Mouse (Mus musculus) forebrain, embryonic 12.5 days (tissue): ENCODE results near the gene Aar2. TPM values are rescaled to one million over a fixed set of nuclear protein-coding genes. Genes with fewer than 3 reads are reported as not detected.

Experiments
- ATAC-seq: fragments of 200-750 bp; cut with Nextera tagmentation; 2 replicates; pipeline ENCODE4 v1.8.0; 2017; ENCODE audit warnings: moderate TSS enrichment; ENCODE audit not compliant: low FRiP score
- H3K27ac ChIP-seq: fragments of 300-500 bp; sonication (generic); 2 replicates; pipeline ENCODE4 v1.5.1; 2016; ENCODE audit warnings: mild to moderate bottlenecking
- H3K27me3 ChIP-seq: fragments of 300-500 bp; sonication (generic); 2 replicates; pipeline ENCODE4 v1.6.1; 2016; ENCODE audit warnings: mild to moderate bottlenecking
- H3K36me3 ChIP-seq: fragments of 300-500 bp; sonication (generic); replicated peaks from 2 replicates; pipeline ENCODE4 v1.6.1; 2016; ENCODE audit warnings: mild to moderate bottlenecking
- H3K4me1 ChIP-seq: fragments of 300-500 bp; sonication (generic); 2 replicates; pipeline ENCODE4 v1.6.1; 2016
- H3K4me2 ChIP-seq: fragments of 300-500 bp; sonication (generic); 2 replicates; pipeline ENCODE4 v1.6.1; 2016; ENCODE audit warnings: mild to moderate bottlenecking, moderate library complexity
- H3K4me3 ChIP-seq: fragments of 300-500 bp; sonication (generic); replicated peaks from 2 replicates; pipeline ENCODE4 v1.5.1; 2016; ENCODE audit warnings: mild to moderate bottlenecking
- H3K9ac ChIP-seq: fragments of 300-500 bp; sonication (generic); 2 replicates; pipeline ENCODE4 v1.6.1; 2016; ENCODE audit warnings: mild to moderate bottlenecking
- H3K9me3 ChIP-seq: fragments of 300-500 bp; sonication (generic); 2 replicates; pipeline ENCODE4 v1.6.1; 2016
- WGBS: fragments of 180-500 bp; shearing (Covaris S2); methylation state at CpG from one replicate; pipeline ENCODE4 v1.1.7; 2016; 5-methylcytosine and 5-hydroxymethylcytosine counted together
- polyA plus RNA-seq: library from polyadenylated mRNA; unstranded; fragments of >200 nt; fragmentation: Nextera tagmentation; extraction: Ambion mirVana; gene quantifications from 2 replicates; pipeline ENCODE4 v1.2.1, GENCODE M21; 2016

Aar2 gene
- polyA plus RNA-seq, 1 experiment from 2014 or later, result 44.7 TPM

DNA sequence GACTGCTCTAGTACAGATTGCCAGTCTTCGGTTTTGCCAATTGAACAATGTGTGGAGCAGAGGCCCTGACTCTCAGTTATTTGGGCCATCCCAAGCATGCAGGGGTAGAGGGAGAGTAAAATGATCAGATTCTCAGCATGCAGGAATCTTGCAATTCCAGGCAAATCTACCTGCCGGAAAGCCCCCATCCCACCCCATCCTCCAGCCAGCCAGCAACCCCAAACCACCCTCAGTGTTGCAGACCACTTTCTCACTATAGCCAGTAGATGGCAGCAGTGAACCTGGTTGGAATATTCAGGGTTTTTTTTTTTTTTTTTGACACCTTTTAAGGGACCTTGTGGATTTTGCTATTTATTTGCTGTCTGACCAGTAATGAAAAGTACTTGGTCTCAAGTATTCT lies 17.7 kb upstream of the Aar2 start:
- ATAC-seq, result no peak
- whole genome bisulfite sequencing, result 54% methylated on average over 2 of the region's 2 CpGs
- no peak overlapping the region for H3K4me2 ChIP-seq
- 0 out of 2 replicates have a peak, but pooled peaks cover 3% of the 10 kb centered on the region for H3K36me3 ChIP-seq
- H3K27me3 ChIP-seq, result no peaks in the 10 kb centered on the region
- no peaks in the 10 kb centered on the region for H3K4me1 ChIP-seq
- no peak overlapping the region for H3K27ac ChIP-seq
- no peaks in the 10 kb centered on the region for H3K9me3 ChIP-seq
- H3K9ac ChIP-seq, result no peak overlapping the region
- H3K4me3 ChIP-seq, result no peak overlapping the region

DNA sequence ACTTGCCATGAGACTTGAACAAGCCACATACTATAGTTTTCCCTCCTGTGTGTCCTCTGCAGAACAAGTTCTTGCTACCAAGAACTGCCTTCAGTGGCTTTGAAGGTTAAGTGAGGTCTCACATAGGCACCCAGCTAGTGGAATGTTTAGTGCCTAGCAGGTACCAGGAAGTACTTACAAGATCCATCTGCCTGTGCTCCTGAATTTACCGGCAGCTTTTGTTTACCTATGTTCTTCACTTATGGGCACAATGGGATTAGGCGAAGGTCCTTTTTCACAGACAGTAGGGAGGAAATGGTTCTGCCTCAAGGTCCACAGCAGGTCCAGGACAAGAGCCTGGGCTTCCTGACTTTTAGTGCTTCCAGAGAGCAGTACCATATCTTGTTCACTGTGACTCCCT lies 14.2 kb upstream of the Aar2 start:
- WGBS, result 80% methylated on average over 2 of the region's 2 CpGs
- no peaks in the 10 kb centered on the region for H3K27me3 ChIP-seq
- H3K36me3 ChIP-seq, result 0 out of 2 replicates have a peak, but pooled peaks cover 3% of the 10 kb centered on the region
- ATAC-seq, result no peak
- H3K4me2 ChIP-seq, result no peak overlapping the region
- no peaks in the 10 kb centered on the region for H3K4me1 ChIP-seq
- no peak overlapping the region for H3K4me3 ChIP-seq
- H3K27ac ChIP-seq, result no peak overlapping the region
- H3K9me3 ChIP-seq, result no peaks in the 10 kb centered on the region
- no peak overlapping the region for H3K9ac ChIP-seq

- H3K4me1 ChIP-seq, result no peaks in the 10 kb centered on the region
- 0 out of 2 replicates have a peak, but pooled peaks cover 4% of the 10 kb centered on the region for H3K36me3 ChIP-seq
- no peaks in the 10 kb centered on the region for H3K9me3 ChIP-seq
- H3K27ac ChIP-seq, result no peak overlapping the region
- H3K4me3 ChIP-seq, result no peak overlapping the region
- no peaks in the 10 kb centered on the region; the same call in 1 of the 2 replicates for H3K27me3 ChIP-seq
- no peak for ATAC-seq
- H3K9ac ChIP-seq, result no peak overlapping the region
- H3K4me2 ChIP-seq, result no peak overlapping the region
- WGBS, result 88% methylated on average over 7 of the region's 7 CpGs
These were observed 8.4 kb upstream of the Aar2 start for GRCm38 (mm10) chr2:156538817-156539555.

DNA sequence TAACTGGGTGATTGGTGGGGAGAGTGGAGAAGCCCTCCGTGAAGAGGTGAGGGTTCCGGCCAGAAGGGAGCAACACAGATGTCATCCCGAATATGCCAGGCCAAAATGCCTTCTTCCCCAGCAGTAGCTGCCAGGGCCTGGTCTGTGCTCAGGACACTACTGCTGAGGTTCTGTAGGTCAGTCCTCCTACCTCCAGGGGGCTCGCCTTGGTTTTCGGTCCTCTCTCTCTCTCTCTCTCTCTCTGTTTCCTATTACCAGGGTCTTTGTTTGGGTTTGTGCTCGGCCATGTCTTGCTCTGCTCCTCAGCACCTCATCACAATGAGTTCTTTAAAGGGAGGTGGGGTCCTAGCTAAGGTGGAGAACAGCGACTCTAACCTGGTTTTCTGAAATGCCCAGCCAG lies 6.4 kb upstream of the Aar2 start:
- no peaks in the 10 kb centered on the region for H3K9me3 ChIP-seq
- H3K27ac ChIP-seq, result no peak overlapping the region
- no peak overlapping the region for H3K4me3 ChIP-seq
- ATAC-seq, result no peak
- 77% methylated on average over 7 of the region's 7 CpGs for WGBS
- peaks cover 4% of the 10 kb centered on the region; the same call in 1 of the 2 replicates for H3K27me3 ChIP-seq
- H3K36me3 ChIP-seq, result 0 out of 2 replicates have a peak, but pooled peaks cover 4% of the 10 kb centered on the region
- no peaks in the 10 kb centered on the region for H3K4me1 ChIP-seq
- no peak overlapping the region for H3K9ac ChIP-seq
- H3K4me2 ChIP-seq, result no peak overlapping the region

DNA sequence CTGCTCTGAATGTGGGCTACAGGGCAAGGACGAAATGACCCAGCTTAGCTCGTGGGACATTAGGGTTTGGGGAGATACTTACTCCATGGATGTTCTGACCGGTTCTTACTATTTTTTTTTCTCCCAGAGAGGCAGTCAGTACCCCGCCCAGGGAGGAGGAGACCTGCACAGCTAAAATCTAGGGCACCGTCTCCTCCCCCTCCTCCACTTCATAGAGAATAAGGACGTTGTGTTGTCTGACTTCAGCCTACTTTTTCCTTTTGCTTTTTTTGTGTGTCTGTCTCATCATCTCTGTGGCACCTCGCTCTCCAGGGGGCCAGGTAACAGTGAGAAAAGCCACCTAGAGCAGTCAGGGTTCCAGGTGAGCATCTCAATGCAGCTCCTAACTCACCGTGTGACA lies 5.0 kb upstream of the Aar2 start:
- no peak overlapping the region for H3K27ac ChIP-seq
- no peaks in the 10 kb centered on the region for H3K9me3 ChIP-seq
- H3K27me3 ChIP-seq, result peaks cover 4% of the 10 kb centered on the region; the same call in 1 of the 2 replicates
- H3K36me3 ChIP-seq, result 0 out of 2 replicates have a peak, but pooled peaks cover 4% of the 10 kb centered on the region
- peaks cover 4% of the 10 kb centered on the region for H3K4me1 ChIP-seq
- no peak overlapping the region for H3K4me3 ChIP-seq
- H3K9ac ChIP-seq, result no peak overlapping the region
- WGBS, result 80% methylated on average over 8 of the region's 8 CpGs
- no peak for ATAC-seq
- no peak overlapping the region for H3K4me2 ChIP-seq

GRCm38 (mm10) chr2:156543804-156544203 lies 3.6 kb upstream of the Aar2 start:
- Histone ChIP-seq H3K4me2 (no peak overlapping the region), H3K27ac (no peak overlapping the region), H3K9ac (no peak overlapping the region), H3K4me1 (peaks cover 12% of the 10 kb centered on the region), H3K4me3 (no peak overlapping the region), H3K27me3 (peaks cover 4% of the 10 kb centered on the region; the same call in 1 of the 2 replicates), H3K36me3 (0 out of 2 replicates have a peak, but pooled peaks cover 2% of the 10 kb centered on the region), H3K9me3 (no peaks in the 10 kb centered on the region)
- WGBS, result 80% methylated on average over 3 of the region's 3 CpGs
- ATAC-seq, result no peak

GRCm38 (mm10) chr2:156552421-156552820 lies 5.0 kb downstream of the Aar2 start:
- Histone ChIP-seq H3K27me3 (no peaks in the 10 kb centered on the region), H3K4me1 (peaks cover 13% of the 10 kb centered on the region), H3K4me2 (no peak overlapping the region), H3K9ac (no peak overlapping the region), H3K27ac (no peak overlapping the region), H3K36me3 (peaks cover 49% of the 10 kb centered on the region), H3K4me3 (no peak overlapping the region), H3K9me3 (no peaks in the 10 kb centered on the region)
- ATAC-seq, result no peak
- 90% methylated on average over 4 of the region's 4 CpGs for WGBS

GRCm38 (mm10) chr2:156561808-156562207 lies 14.4 kb downstream of the Aar2 start:
- WGBS, result 88% methylated on average over 2 of the region's 2 CpGs
- no peak for ATAC-seq

DNA sequence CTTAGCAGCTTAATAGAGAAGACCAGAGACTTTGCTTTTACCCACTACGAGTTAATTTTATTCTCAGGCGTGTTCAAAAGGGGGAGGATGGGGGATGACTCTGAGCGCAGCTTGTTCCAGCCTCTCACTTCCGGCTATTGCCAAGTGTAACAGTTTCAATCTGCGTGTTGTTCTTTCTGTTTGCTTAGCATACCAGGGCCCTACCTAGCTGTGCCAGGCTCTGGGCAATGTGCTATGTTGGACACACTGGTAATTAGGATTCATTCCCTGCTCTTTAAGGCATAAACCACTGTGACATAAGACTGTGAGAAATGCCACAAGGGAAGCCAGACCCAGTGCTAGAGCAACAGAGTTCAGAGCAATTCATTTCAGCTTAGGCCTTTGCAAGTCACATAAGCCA lies 16.2 kb downstream of the Aar2 start:
- H3K4me2 ChIP-seq, result no peak overlapping the region
- ATAC-seq, result no peak
- no peak overlapping the region for H3K27ac ChIP-seq
- H3K36me3 ChIP-seq, result peaks cover 35% of the 10 kb centered on the region
- no peak overlapping the region for H3K4me3 ChIP-seq
- H3K4me1 ChIP-seq, result no peaks in the 10 kb centered on the region
- no peaks in the 10 kb centered on the region for H3K9me3 ChIP-seq
- H3K9ac ChIP-seq, result no peak overlapping the region
- no peaks in the 10 kb centered on the region for H3K27me3 ChIP-seq
- 88% methylated on average over 5 of the region's 5 CpGs for WGBS

More at GRCm38 (mm10) chr2:156561808-156562207, 14.4 kb downstream of the Aar2 start:
- no peak overlapping the region for H3K4me2 ChIP-seq
- no peak overlapping the region for H3K9ac ChIP-seq
- no peaks in the 10 kb centered on the region for H3K4me1 ChIP-seq
- H3K4me3 ChIP-seq, result no peak overlapping the region
- no peak overlapping the region for H3K27ac ChIP-seq
- H3K27me3 ChIP-seq, result no peaks in the 10 kb centered on the region
- no peaks in the 10 kb centered on the region for H3K9me3 ChIP-seq
- H3K36me3 ChIP-seq, result peaks cover 33% of the 10 kb centered on the region

- H3K9ac ChIP-seq, result no peak overlapping the region
- ATAC-seq, result no peak
- H3K27me3 ChIP-seq, result no peaks in the 10 kb centered on the region
- no peak overlapping the region for H3K4me2 ChIP-seq
- no peak overlapping the region for H3K4me3 ChIP-seq
- whole genome bisulfite sequencing, result 89% methylated on average over 2 of the region's 2 CpGs
- peaks cover 37% of the 10 kb centered on the region for H3K36me3 ChIP-seq
- no peaks in the 10 kb centered on the region for H3K4me1 ChIP-seq
- H3K9me3 ChIP-seq, result no peaks in the 10 kb centered on the region
- no peak overlapping the region for H3K27ac ChIP-seq
These were observed 19.1 kb downstream of the Aar2 start for GRCm38 (mm10) chr2:156566512-156566911.

GRCm38 (mm10) chr2:156568647-156569046 lies 21.3 kb downstream of the Aar2 start:
- 93% methylated on average over 7 of the region's 7 CpGs for WGBS
- Histone ChIP-seq H3K27ac (no peak overlapping the region), H3K4me1 (no peaks in the 10 kb centered on the region), H3K9ac (no peak overlapping the region), H3K4me2 (no peak overlapping the region), H3K36me3 (peaks cover 35% of the 10 kb centered on the region), H3K9me3 (no peaks in the 10 kb centered on the region), H3K27me3 (no peaks in the 10 kb centered on the region), H3K4me3 (no peak overlapping the region)
- no peak for ATAC-seq

- Histone ChIP-seq H3K27ac (no peak overlapping the region), H3K4me2 (no peak overlapping the region), H3K9me3 (no peaks in the 10 kb centered on the region), H3K27me3 (no peaks in the 10 kb centered on the region), H3K4me1 (no peaks in the 10 kb centered on the region), H3K9ac (no peak overlapping the region), H3K36me3 (peaks cover 35% of the 10 kb centered on the region), H3K4me3 (no peak overlapping the region)
- ATAC-seq, result no peak
- WGBS, result 88% methylated on average over 3 of the region's 3 CpGs
These were observed 21.9 kb downstream of the Aar2 start for GRCm38 (mm10) chr2:156569261-156569660.

DNA sequence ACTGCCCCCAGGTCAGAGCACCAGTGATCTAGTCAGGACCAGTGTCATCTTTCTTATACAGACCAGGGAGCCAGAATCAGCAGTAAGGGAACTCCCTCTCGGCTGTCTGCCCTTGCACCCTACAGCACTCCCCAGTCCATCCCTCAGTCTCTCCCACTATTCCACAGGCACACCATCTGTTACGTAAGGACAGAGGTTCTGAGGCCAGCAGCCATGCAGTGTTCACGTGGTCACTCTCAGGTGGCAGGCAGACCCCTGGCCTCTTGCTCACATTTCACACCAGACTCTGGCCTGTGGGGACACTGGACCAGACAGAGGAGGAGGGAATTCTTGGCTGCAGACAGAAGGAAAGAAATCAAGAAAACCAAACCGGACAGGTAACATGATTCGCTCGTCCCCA lies 24.1 kb downstream of the Aar2 start:
- H3K4me2 ChIP-seq, result no peak overlapping the region
- no peak overlapping the region for H3K9ac ChIP-seq
- no peaks in the 10 kb centered on the region for H3K27me3 ChIP-seq
- H3K27ac ChIP-seq, result no peak overlapping the region
- no peaks in the 10 kb centered on the region for H3K4me1 ChIP-seq
- H3K4me3 ChIP-seq, result no peak overlapping the region
- ATAC-seq, result no peak
- peaks cover 33% of the 10 kb centered on the region for H3K36me3 ChIP-seq
- WGBS, result 82% methylated on average over 6 of the region's 6 CpGs
- no peaks in the 10 kb centered on the region for H3K9me3 ChIP-seq
